Mouse (Mus musculus) E14TG2a.4 (cell line): ENCODE results near the gene Helz.
"Not testable (repeated sequence)": the region's sequence is repeated elsewhere in the genome, so short reads cannot be mapped to it uniquely, and the experiment has no call there.

Experiments used
- H3K27me3 ChIP-seq: 2 replicates; pipeline ENCODE4 v1.6.1; 2014; ENCODE audit warnings: low read length, control low read depth; ENCODE audit not compliant: insufficient read depth
- H3K36me3 ChIP-seq: 2 replicates; pipeline ENCODE4 v1.6.1; 2014; ENCODE audit warnings: low read length, control low read depth; ENCODE audit not compliant: insufficient read depth
- H3K4me1 ChIP-seq: replicated peaks from 2 replicates; pipeline ENCODE4 v1.6.1; 2014; ENCODE audit warnings: low read depth, low read length, control low read depth
- H3K4me3 ChIP-seq: replicated peaks from 2 replicates; pipeline ENCODE4 v1.5.1; 2014; ENCODE audit warnings: mild to moderate bottlenecking, low read length
- H3K9me3 ChIP-seq: 2 replicates; pipeline ENCODE4 v1.6.1; 2014; ENCODE audit warnings: low read length, control low read depth
- CTCF ChIP-seq: conservative IDR thresholded peaks from 2 replicates; pipeline ENCODE4 v1.5.1; 2014; ENCODE audit warnings: low read length
- NANOG ChIP-seq: IDR thresholded peaks from 2 replicates; pipeline ENCODE4 v1.6.1; 2014; ENCODE audit warnings: borderline replicate concordance, low read length, mixed read lengths
- POU5F1 ChIP-seq: IDR thresholded peaks from 2 replicates; pipeline ENCODE4 v1.6.1; 2014; ENCODE audit warnings: low read length, borderline replicate concordance

Gene Helz

GRCm38 (mm10) chr11:107580786-107581185 is 33.1 kb downstream of the Helz start:
- H3K36me3 ChIP-seq = peaks cover 70% of the 10 kb centered on the region
- no peak overlapping the region for H3K4me3 ChIP-seq
- no peak for TF ChIP-seq CTCF
- no peak for TF ChIP-seq POU5F1
- TF ChIP-seq NANOG = no peak
- peaks cover 47% of the 10 kb centered on the region for H3K4me1 ChIP-seq
- no peaks in the 10 kb centered on the region for H3K9me3 ChIP-seq
- no peaks in the 10 kb centered on the region for H3K27me3 ChIP-seq

- peaks cover 30% of the 10 kb centered on the region for H3K4me1 ChIP-seq
- H3K4me3 ChIP-seq = no peak overlapping the region
- no peak for TF ChIP-seq NANOG
- TF ChIP-seq CTCF = no peak
- no peak for TF ChIP-seq POU5F1
These were observed 37.1 kb downstream of the Helz start for GRCm38 (mm10) chr11:107584660-107585451.

GRCm38 (mm10) chr11:107586129-107586528 is 38.4 kb downstream of the Helz start:
- H3K9me3 ChIP-seq, H3K4me3 ChIP-seq, H3K27me3 ChIP-seq: not testable (repeated sequence)
- Histone ChIP-seq H3K4me1 (peaks cover 18% of the 10 kb centered on the region), H3K36me3 (peaks cover 62% of the 10 kb centered on the region)

More at GRCm38 (mm10) chr11:107584660-107585451, 37.1 kb downstream of the Helz start:
- Histone ChIP-seq H3K36me3 (peaks cover 62% of the 10 kb centered on the region), H3K9me3 (no peaks in the 10 kb centered on the region), H3K27me3 (no peaks in the 10 kb centered on the region)

GRCm38 (mm10) chr11:107587141-107587540 is 39.4 kb downstream of the Helz start:
- no peaks in the 10 kb centered on the region for H3K9me3 ChIP-seq
- H3K27me3 ChIP-seq = no peaks in the 10 kb centered on the region
- H3K4me3 ChIP-seq = no peak overlapping the region
- no peak for TF ChIP-seq NANOG
- no peak for TF ChIP-seq CTCF
- TF ChIP-seq POU5F1 = no peak
- H3K4me1 ChIP-seq = peaks cover 17% of the 10 kb centered on the region
- H3K36me3 ChIP-seq = peaks cover 67% of the 10 kb centered on the region

GRCm38 (mm10) chr11:107592575-107592974 is 44.8 kb downstream of the Helz start:
- H3K4me3 ChIP-seq = no peak overlapping the region
- H3K36me3 ChIP-seq = peaks cover 83% of the 10 kb centered on the region
- H3K27me3 ChIP-seq = no peaks in the 10 kb centered on the region
- TF ChIP-seq NANOG = no peak
- no peak for TF ChIP-seq POU5F1
- no peak for TF ChIP-seq CTCF
- H3K9me3 ChIP-seq = no peaks in the 10 kb centered on the region
- no peaks in the 10 kb centered on the region for H3K4me1 ChIP-seq

- Histone ChIP-seq H3K4me1 (no peaks in the 10 kb centered on the region), H3K27me3 (no peaks in the 10 kb centered on the region), H3K9me3 (no peaks in the 10 kb centered on the region), H3K36me3 (peaks cover 90% of the 10 kb centered on the region), H3K4me3 (no peak overlapping the region)
- no peak for TF ChIP-seq POU5F1
- TF ChIP-seq NANOG = no peak
- TF ChIP-seq CTCF = no peak
These were observed 49.7 kb downstream of the Helz start for GRCm38 (mm10) chr11:107597381-107597780.

- TF ChIP-seq POU5F1 (no peak), CTCF (no peak), NANOG (no peak)
- Histone ChIP-seq H3K4me1 (no peaks in the 10 kb centered on the region), H3K4me3 (no peak overlapping the region), H3K27me3 (no peaks in the 10 kb centered on the region), H3K36me3 (peaks cover 86% of the 10 kb centered on the region), H3K9me3 (no peaks in the 10 kb centered on the region)
These were observed 58.0 kb downstream of the Helz start for GRCm38 (mm10) chr11:107605694-107606093.

GRCm38 (mm10) chr11:107613906-107614305 is 66.2 kb downstream of the Helz start:
- no peaks in the 10 kb centered on the region for H3K9me3 ChIP-seq
- H3K36me3 ChIP-seq = peaks cover 82% of the 10 kb centered on the region
- H3K4me1 ChIP-seq = peaks cover 16% of the 10 kb centered on the region
- no peak overlapping the region for H3K4me3 ChIP-seq
- TF ChIP-seq CTCF (no peak), NANOG (no peak), POU5F1 (no peak)
- no peaks in the 10 kb centered on the region for H3K27me3 ChIP-seq

GRCm38 (mm10) chr11:107615696-107616095 is 68.0 kb downstream of the Helz start:
- Histone ChIP-seq H3K9me3 (no peaks in the 10 kb centered on the region), H3K4me1 (peaks cover 16% of the 10 kb centered on the region), H3K4me3 (no peak overlapping the region), H3K36me3 (peaks cover 89% of the 10 kb centered on the region), H3K27me3 (no peaks in the 10 kb centered on the region)
- TF ChIP-seq CTCF = no peak
- TF ChIP-seq NANOG = no peak
- no peak for TF ChIP-seq POU5F1
